Mouse (Mus musculus): ENCODE results near the gene Dgki.

Gene Dgki

DNA sequence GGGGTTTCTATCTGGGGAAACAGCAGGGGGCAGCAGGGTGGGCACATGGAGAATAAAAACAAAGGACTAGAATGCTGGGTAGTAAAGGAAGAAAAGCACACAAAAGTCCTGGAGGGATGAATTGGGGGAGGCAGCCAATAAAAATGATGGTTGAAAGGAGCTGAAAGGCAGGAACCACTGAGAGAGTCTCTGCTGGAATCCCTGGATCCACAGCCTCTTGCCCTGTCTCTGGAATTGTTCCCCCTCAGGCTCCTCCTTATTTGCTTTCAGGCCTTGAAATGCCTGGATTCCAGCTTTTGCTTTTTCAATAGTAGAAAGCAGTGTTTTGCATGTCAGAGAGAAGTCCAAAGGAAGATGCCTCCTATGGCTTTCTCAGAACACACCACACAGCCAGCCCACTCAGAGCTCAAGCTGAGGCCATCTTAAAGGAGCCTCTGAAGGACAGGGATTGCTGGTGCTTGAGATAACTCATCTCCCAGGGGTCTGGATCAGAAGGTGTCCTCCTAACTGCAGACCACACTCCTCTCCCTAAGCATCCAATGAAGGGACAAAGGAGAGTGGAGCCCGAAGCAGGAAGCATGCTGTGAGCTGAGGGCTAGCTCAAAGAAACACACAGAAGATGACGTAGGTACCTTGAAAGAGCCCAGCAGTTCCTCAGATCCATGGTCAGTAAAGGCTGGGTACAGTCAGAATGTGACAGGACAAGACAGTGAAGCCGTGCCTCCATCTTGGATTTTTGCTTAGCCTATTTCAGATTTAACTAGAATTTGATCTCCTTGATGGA is 441.5 kb downstream of the Dgki start:
- in situ Hi-C loops (cut with MboI; ENCODE audit: low pct_unique_long_range_greater_than_20kb in 1 of 2, low sequenced_read_pairs in 2 of 2, unreplicated experiment in 1 of 2), result no loop called here

DNA sequence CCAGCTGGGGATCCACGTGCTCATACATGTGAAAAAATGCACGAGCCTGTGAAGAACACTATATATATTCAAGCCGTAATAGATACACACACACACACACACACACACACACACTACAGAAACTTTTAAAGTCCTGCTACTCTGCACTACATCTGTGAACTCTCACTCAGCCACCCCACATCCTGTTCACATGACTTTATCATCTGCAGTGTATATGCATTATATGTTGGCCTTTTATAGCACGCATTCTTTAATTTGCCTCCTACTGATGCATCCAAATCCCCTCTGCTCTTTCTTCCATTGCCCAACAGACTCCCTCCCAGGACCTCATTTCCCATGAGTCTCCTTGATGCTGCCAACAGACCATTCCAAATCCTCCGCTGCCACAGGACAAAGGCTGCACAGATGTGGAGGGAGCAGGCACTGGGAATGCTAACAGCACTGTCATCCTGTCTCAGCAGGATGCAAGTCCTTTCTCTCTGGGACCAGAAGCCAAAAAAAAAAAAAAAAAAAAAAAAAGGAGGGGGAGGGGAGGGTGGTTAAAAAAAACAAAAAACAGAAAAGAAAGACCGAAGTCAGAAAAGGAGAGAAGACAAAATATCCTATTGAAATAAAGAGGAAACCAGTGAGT is 442.2 kb downstream of the Dgki start:
- in situ Hi-C loops (cut with MboI; ENCODE audit: low pct_unique_long_range_greater_than_20kb in 1 of 2, low sequenced_read_pairs in 2 of 2, unreplicated experiment in 1 of 2), result no loop called here

DNA sequence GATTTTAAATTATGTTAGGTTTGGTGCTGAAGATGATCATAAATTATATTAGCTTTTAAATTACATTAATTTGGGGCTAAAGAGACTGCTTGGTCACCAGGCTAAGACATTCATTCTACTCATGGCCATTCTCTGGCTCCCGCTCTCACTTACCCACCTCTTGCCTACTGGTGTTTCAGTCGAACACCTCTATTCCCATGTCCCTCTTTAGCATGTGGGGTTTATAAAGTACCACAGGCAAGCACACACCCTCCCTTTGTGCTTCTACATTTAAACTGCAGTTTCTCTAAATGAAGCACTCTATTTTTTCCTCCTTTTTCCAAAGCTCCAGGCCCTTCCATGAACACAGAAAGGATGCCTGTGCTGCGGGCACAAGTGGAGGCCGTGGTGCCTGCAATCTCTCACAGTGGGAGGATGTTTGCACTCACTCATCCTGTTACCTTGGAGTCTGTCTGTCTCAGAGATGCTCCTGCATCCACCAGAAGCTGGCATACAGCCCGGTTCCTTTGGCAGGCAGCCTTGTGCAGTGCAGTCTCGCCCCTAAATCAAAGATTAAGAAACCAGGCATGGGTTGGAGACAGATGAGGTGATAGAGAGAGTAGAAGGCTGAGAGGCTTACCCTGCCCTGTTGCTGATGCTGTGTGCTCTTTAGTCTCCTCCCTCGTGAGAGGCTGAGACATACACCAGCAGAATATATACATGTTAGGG is 449.4 kb downstream of the Dgki start:
- in situ Hi-C loops (cut with MboI; ENCODE audit: low pct_unique_long_range_greater_than_20kb in 1 of 2, low sequenced_read_pairs in 2 of 2, unreplicated experiment in 1 of 2), result no loop called here

DNA sequence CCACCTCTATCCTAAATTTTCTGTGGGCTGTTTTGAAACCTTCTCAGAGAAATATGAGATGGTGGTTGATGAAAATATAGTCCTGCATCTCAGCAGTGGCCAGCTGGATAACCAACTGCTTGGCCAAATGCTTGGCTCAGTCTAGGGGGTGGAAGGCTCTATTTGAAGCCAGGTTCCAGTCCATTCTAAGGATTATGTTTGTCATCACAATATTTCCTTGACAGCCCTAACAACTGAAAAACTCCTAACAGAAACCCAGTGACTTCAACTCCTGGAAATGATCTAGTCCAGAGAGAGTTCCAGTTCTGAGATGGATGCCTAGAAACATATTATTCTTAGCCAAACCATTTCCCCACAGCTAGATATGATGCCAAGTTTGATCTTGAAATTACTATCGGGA is 454.7 kb downstream of the Dgki start:
- in situ Hi-C loops (cut with MboI; ENCODE audit: low pct_unique_long_range_greater_than_20kb in 1 of 2, low sequenced_read_pairs in 2 of 2, unreplicated experiment in 1 of 2), result no loop called here

DNA sequence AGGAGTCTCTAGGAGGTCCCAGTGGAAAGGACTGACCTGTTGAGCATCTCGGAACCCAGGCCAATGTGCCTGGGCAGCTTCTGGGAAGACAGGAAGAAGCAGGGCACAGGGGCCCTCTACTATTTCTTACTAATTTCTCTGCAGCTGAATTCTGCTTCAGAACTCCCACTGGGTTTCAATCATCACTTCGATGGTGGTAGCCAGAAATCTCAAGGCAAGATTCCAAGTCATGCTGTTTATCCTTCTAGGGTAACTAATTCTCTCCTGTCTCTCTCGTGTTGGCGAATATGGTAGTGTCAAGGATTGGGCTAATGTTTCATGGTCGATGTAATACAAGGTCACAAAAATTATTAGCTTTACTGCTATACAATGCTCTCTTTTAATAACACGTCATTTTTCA is 455.7 kb downstream of the Dgki start:
- in situ Hi-C loops (cut with MboI; ENCODE audit: low pct_unique_long_range_greater_than_20kb in 1 of 2, low sequenced_read_pairs in 2 of 2, unreplicated experiment in 1 of 2), result no loop called here

DNA sequence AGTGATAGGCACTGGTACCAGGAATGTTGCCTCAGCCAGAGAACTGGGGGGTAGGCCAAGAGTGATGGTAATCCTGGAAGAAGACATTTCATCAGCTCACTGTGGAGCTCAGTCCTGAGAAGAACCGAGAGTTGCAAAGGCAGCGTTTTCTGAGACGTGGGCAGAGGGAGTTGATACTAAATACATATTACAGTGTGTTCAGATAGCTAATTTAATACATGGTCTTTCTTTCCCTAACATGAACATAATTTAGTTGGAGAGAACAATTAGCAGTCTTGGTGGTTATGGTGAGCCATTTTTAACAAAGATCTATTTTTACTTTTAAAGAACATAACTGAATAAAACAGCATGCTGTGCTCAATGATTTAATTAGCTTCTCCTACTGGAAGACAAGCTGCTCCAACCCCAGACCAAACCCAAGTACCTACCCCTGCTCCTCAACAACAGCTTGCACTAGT is 456.9 kb downstream of the Dgki start:
- in situ Hi-C loops (cut with MboI; ENCODE audit: low pct_unique_long_range_greater_than_20kb in 1 of 2, low sequenced_read_pairs in 2 of 2, unreplicated experiment in 1 of 2), result no loop called here

DNA sequence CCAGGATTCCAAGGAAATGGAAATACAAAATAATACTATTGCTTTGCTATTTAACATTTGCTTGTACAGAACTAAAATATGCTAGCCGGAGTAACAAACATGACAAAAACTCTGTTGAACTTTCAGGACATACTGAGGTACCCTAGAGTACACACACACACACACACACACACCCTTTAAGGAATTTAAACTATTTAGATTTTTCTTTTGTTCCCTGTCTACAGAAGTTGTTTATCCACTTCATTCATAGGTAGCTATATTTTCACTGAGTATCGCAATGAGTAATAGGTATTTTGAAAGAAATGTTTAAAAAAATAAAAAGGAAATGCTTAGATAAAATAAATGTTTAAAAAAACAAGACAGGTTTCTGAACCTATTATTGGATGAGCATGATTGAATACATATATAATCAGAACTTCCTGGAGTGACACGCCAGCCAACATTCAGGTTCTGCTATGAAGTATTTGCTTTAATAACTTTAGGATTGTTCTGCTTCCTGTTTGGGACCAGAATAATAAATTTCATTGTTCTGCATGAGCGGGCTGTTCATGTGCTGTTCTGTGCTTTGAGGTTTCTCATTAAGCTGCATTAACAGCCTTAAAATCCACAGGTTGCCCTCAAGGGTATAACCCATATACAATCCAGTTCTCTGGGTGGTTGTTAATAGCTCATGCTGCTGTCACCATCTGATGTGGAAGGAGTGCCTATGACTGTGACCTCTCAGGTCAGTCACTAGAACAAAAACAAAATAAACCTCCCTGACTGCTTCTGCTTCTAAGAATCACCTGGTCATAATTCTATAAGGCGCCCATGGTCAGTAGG is 457.7 kb downstream of the Dgki start:
- in situ Hi-C loops (cut with MboI; ENCODE audit: low pct_unique_long_range_greater_than_20kb in 1 of 2, low sequenced_read_pairs in 2 of 2, unreplicated experiment in 1 of 2), result no loop called here

DNA sequence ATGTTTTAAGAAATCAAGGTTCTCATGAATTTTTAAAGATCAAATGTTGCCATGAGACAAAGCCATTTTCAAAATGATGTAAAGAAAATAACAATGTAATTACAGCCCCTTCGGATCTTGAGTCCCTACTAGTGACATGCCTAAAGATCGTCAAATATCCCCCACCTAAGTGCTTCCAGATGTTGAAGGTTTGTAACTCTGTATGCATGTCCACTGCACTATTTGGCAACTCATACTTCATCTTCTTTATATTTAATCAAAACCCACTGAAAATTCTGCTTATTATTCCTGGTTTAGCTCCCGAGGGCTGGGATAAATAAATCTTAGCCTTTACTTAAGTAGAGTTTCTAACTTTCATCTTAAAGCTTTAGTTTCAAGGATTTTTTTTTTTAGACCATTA is 458.3 kb downstream of the Dgki start:
- in situ Hi-C loops (cut with MboI; ENCODE audit: low pct_unique_long_range_greater_than_20kb in 1 of 2, low sequenced_read_pairs in 2 of 2, unreplicated experiment in 1 of 2), result no loop called here

DNA sequence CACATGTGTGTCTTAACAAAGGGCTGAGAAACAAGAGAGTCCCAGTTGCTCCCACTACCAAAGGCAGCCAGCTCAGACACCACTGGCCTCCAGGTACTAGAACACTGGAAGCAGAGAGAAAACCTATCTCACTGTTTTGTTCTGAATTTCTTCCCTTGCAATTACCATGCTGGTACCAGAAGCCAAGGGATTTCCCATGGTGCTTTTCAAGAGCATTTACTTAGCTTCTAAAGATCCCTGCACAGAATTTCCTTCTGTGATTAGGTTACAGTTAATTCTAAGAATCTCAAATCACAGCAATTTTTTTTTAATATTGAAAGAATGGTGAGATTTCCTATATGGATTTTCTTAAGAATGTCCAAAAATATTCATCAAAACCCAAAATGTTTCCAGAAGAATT is 458.8 kb downstream of the Dgki start:
- in situ Hi-C loops (cut with MboI; ENCODE audit: low pct_unique_long_range_greater_than_20kb in 1 of 2, low sequenced_read_pairs in 2 of 2, unreplicated experiment in 1 of 2), result no loop called here

DNA sequence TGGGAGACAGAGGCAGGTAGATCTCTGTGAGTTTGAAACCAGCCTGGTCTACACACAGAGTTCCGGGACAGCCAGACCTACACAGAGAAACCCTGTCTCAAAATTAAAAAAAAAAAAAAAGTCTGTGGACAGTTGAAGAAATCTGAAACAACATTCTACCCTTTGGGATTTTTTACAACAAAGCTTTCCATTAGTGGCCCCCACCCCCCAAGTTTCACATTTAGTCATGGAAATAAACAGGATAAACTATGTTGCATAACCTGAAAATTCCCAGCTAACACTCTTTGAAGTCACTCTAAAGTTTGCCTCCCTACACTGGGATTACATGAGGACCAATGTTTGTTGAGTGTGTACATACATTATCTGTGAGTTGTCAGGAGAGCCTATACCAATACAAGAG is 461.2 kb downstream of the Dgki start:
- in situ Hi-C loops (cut with MboI; ENCODE audit: low pct_unique_long_range_greater_than_20kb in 1 of 2, low sequenced_read_pairs in 2 of 2, unreplicated experiment in 1 of 2), result no loop called here

DNA sequence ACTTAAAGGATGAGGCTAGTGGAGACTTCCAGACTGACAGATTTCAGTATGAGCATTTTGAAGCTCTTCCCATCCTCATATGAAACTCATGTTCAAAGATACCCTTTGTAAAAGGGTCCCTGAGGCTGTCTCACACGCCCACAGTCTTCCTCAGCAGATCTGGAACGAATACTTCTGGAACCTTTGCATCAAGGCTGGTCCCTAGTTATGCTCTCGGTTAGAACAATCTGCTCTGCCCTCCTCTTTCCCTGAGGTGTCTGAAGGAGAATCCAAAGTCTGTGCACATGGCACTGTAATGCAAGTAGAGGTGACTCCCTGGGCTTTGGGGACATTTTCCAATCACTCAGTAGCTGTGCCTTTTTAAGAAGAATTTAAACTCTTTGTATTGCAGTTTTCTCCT is 464.6 kb downstream of the Dgki start:
- in situ Hi-C loops (cut with MboI; ENCODE audit: low pct_unique_long_range_greater_than_20kb in 1 of 2, low sequenced_read_pairs in 2 of 2, unreplicated experiment in 1 of 2), result no loop called here

DNA sequence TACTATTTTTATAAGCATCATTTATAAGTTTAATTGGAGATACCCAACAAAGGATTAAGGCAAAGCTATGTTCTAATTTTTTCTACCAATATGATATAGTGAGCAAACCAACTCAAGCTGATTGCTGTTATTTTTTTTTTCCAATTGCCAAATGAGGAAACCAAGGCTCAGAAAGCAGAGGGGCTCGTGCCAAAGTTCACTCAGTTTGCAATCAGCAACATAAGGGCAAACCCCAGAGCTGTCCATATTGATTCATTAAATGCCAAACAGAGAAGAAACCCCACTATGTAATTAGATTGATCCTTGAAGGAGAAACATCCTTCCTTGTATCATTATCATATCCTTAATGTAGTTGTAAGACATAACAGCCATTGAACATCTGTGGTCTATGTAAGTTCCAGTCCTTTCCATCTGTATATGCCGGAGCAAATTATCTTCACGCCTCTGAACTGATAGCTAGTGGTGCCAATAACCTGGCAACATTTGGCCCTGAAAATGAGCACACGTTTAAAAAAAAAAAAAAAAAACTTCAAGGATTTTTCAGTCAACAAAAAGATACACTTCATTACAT is 465.2 kb downstream of the Dgki start:
- in situ Hi-C loops (cut with MboI; ENCODE audit: low pct_unique_long_range_greater_than_20kb in 1 of 2, low sequenced_read_pairs in 2 of 2, unreplicated experiment in 1 of 2), result no loop called here

DNA sequence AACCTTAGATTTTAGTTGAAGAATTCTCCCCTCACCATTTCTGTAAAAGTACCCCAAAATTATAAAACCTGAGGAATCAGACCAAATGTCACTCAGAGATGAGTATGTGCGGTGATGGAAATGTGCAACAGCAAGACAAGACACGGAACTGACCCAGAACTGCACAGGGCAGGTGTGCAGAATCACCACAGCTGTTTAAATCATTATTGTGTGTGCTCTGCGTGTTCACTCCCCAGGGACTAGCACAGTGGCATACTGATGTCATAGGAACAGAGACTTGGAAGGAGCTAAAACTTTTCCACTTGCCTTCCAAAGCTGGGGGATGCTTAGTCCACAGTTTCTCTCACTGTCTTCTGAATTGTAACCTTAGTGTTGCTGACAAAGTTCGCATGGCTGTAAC is 467.3 kb downstream of the Dgki start:
- in situ Hi-C loops (cut with MboI; ENCODE audit: low pct_unique_long_range_greater_than_20kb in 1 of 2, low sequenced_read_pairs in 2 of 2, unreplicated experiment in 1 of 2), result no loop called here

DNA sequence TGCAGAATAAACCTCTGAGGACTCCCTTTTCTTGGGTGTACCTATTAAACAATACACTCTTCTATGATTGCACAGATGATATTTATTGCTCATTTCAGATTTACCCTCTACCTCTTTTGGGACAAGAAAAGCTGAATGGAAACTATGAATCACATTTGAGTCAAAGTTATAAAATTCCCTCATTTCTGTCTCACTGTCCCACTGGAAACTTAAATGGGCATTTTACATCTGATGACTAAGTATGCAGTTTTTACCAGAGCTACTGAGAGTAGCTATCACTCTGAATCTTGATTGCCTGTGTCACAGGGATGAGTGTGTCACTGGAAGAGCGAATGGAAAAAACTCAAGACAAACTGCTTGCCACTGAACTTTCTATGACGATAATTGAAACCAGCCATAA is 467.8 kb downstream of the Dgki start:
- in situ Hi-C loops (cut with MboI; ENCODE audit: low pct_unique_long_range_greater_than_20kb in 1 of 2, low sequenced_read_pairs in 2 of 2, unreplicated experiment in 1 of 2), result no loop called here

DNA sequence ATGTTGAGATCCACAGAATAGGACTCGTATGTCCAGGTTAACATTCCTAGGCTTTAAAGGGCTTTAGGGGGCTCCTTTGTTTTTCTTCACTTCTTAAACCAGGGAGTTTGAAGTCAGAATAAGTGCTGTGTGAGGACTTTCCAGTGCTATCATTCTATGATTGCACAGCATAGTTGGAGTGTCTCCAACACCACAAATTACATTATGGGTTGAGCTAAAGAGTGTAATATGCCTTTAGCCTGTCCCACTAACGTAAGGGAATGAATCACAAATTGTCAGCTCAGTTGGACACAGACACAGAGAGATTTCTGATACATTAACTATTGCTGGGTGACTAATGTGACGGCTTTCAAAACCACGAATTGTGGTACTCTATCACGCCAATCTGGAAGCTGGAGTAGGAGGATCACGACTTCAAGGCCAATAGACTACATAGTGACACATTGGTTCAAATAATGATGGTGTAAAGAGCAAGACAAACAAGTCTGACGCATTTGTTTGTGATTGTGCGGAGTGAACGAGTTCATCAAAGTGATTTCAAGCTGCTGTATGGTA is 469.5 kb downstream of the Dgki start:
- in situ Hi-C loops (cut with MboI; ENCODE audit: low pct_unique_long_range_greater_than_20kb in 1 of 2, low sequenced_read_pairs in 2 of 2, unreplicated experiment in 1 of 2), result no loop called here

DNA sequence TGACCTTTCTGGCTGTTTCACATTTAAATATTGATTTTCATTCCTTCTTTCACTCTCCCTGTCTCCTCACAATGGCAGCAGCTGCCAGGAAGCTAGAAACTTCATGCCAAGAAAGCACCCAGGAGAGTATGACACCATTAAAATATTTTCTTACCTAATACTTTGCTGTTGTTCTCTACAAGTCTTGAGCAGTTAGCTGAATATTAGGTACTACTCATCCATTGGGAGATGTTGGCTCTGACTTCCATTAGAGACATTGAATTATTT is 480.3 kb downstream of the Dgki start:
- in situ Hi-C loops (cut with MboI; ENCODE audit: low pct_unique_long_range_greater_than_20kb in 1 of 2, low sequenced_read_pairs in 2 of 2, unreplicated experiment in 1 of 2), result no loop called here

DNA sequence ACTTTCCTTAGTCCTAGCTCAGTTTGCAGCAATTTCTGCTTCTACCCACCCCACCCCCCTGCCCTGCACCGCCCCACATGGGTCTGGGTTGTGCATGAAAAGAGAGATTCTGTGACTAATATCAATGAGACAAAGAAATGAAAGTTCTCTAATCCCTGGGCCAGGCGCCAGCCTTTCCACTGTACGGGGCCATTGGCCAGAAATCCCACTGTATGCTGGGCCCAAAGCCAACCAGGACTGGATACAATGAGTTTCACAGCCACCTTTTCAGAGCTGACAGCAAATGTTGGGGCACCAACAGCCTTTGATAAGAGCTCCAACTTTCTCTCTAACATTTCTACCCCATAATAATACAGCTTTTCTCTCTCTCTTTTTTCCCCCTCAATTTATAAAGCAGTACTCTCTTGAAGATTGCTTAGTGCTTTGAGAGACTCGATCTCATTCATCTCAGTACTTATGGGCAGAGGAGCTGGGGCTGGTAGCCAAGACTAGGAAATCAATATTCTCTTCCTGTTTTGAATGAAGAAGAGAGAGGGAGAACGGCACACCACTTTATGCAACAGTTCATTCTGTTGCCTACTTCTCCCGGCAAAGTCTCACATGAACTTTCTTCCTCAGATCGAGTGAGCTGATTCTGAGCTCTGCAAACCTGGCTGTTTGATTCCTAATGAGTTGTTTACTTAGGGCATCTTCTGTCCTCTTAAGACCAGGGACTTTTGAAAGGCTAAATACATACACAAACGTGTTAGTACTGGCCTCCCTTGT is 480.8 kb downstream of the Dgki start:
- in situ Hi-C loops (cut with MboI; ENCODE audit: low pct_unique_long_range_greater_than_20kb in 1 of 2, low sequenced_read_pairs in 2 of 2, unreplicated experiment in 1 of 2), result no loop called here
